Mouse (Mus musculus): ENCODE results near the gene Mettl21a. TPM values are rescaled to one million over a fixed set of nuclear protein-coding genes. Genes with fewer than 3 reads are reported as not detected.

The Mettl21a gene
- polyA plus RNA-seq, 1 experiment from 2014 or later: 13.0 TPM

DNA sequence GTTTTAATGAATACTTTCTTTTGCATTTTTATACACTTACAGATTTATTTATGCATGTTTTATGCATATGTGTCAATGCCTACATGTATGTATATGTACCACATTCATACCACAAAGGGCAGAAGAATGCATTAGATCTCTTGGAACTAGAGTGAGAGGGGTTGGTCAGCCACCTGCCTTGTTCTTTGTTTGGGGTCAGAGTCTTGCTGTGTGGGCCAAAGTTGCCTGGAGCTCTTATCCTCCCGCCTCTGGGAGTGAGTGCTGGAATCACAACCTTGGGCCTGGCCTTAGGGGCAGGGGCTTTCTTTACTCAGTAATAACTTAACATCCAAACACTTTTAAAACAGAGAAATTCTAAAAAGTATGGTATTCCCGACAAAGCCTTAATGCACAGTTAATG, 40.3 kb downstream of the Mettl21a start:
- Histone ChIP-seq H3K4me3 (ENCODE audit: low read depth, low read length) (no peak overlapping the region), H3K4me2 (replicated peaks; ENCODE audit: low read depth, low read length) (no peak overlapping the region), H3K27me3 (replicated peaks; ENCODE audit: insufficient read depth, low read length) (no peaks in the 10 kb centered on the region), H3K9me3 (ENCODE audit: low read length) (no peaks in the 10 kb centered on the region), H3K4me1 (ENCODE audit: insufficient read depth, low read depth, low read length) (no peaks in the 10 kb centered on the region), H3K9ac (replicated peaks; ENCODE audit: low read depth) (no peak overlapping the region), H3K36me3 (ENCODE audit: insufficient read depth, low read length) (peaks cover 13% of the 10 kb centered on the region; the same call in 1 of the 2 replicates), H3K27ac (ENCODE audit: low read length) (no peak overlapping the region)
- 75% methylated on average over 2 of the region's 2 CpGs for WGBS
- DNase-seq (ENCODE audit: low spot score) (no peak), ATAC-seq (no peak)
- TF ChIP-seq CTCF (IDR thresholded peaks at IDR 0.05): no peak
- TF ChIP-seq EP300 (IDR thresholded peaks at IDR 0.05): no peak

DNA sequence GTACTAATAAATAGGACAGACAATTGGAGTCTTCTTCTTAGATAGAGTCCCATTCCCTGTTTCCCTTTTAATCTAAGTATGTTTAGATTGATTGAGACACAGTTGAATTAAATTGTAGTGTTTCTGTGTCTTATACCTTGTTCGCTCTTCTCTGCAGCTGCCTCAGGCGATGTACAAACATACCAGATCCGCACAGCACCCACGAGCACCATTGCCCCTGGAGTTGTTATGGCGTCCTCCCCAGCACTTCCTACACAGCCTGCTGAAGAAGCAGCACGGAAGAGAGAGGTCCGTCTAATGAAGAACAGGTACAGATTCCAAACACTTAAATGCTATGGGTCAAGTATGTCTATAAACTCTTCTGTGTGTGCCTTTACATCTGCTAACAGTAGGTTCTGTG, 41.0 kb downstream of the Mettl21a start:
- ATAC-seq (no peak), DNase-seq (ENCODE audit: low spot score) (no peak)
- Histone ChIP-seq H3K4me1 (ENCODE audit: insufficient read depth, low read depth, low read length) (no peaks in the 10 kb centered on the region), H3K9ac (replicated peaks; ENCODE audit: low read depth) (no peak overlapping the region), H3K4me3 (ENCODE audit: low read depth, low read length) (no peak overlapping the region), H3K36me3 (ENCODE audit: insufficient read depth, low read length) (peaks cover 13% of the 10 kb centered on the region; the same call in 1 of the 2 replicates), H3K4me2 (replicated peaks; ENCODE audit: low read depth, low read length) (no peak overlapping the region), H3K9me3 (ENCODE audit: low read length) (no peaks in the 10 kb centered on the region), H3K27me3 (replicated peaks; ENCODE audit: insufficient read depth, low read length) (no peaks in the 10 kb centered on the region), H3K27ac (ENCODE audit: low read length) (no peak overlapping the region)
- WGBS: 87% methylated on average over 7 of the region's 7 CpGs
- TF ChIP-seq CTCF (IDR thresholded peaks at IDR 0.05): no peak
- no peak for TF ChIP-seq EP300 (IDR thresholded peaks at IDR 0.05)

DNA sequence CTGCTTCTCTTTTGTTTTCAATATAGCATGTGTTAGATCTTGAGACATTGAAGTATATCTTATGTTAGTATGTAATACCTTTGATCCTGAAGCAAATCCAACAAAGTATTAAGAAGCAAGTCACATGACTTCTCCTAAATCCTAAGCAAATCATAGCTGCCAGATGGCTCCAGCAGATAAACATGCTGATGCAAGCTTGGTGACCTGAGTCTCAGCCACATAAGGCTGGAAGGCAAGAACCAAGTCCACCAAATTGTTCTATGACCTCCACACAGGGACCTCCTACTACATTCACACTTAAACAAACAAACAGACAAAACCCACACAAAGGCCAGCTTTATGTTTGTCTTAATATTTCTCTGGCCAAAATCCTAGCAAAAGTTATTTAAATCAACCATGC, 48.8 kb downstream of the Mettl21a start:
- TF ChIP-seq CTCF (IDR thresholded peaks at IDR 0.05) (no peak), EP300 (IDR thresholded peaks at IDR 0.05) (no peak)
- DNase-seq (ENCODE audit: low spot score) (no peak), ATAC-seq (no peak)
- no peaks in the 10 kb centered on the region for H3K27me3 ChIP-seq (replicated peaks; ENCODE audit: insufficient read depth, low read length)
- H3K27ac ChIP-seq (ENCODE audit: low read length): no peak overlapping the region
- H3K9me3 ChIP-seq (ENCODE audit: low read length): no peaks in the 10 kb centered on the region
- H3K4me1 ChIP-seq (ENCODE audit: insufficient read depth, low read depth, low read length): no peaks in the 10 kb centered on the region
- H3K9ac ChIP-seq (replicated peaks; ENCODE audit: low read depth): no peak overlapping the region
- no peak overlapping the region for H3K4me2 ChIP-seq (replicated peaks; ENCODE audit: low read depth, low read length)
- no peak overlapping the region for H3K4me3 ChIP-seq (ENCODE audit: low read depth, low read length)
- peaks cover 5% of the 10 kb centered on the region; the same call in 1 of the 2 replicates for H3K36me3 ChIP-seq (ENCODE audit: insufficient read depth, low read length)

DNA sequence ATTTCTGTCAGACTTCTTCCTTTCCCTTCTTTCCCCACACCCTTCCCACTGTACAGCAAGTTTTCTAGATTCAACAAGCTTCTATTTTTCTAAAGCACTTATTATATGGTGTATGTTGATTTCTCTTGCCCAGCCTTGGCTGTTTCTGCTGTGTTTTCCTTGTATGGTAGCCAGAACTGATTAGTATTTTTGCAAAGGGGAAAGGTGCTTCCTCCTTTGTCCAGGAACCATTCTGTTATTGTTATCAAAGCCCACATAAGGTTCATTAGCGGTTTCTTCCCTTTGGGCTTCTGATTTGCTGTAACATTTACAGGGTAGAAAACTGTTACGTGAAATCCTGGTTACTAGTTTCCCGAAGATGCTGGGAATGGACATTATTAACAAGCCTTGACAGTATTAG, 56.9 kb downstream of the Mettl21a start:
- no peak overlapping the region for H3K4me2 ChIP-seq (replicated peaks; ENCODE audit: low read depth, low read length)
- no peak overlapping the region for H3K9ac ChIP-seq (replicated peaks; ENCODE audit: low read depth)
- ATAC-seq: no peak
- no peak overlapping the region for H3K4me3 ChIP-seq (ENCODE audit: low read depth, low read length)
- no peak overlapping the region for H3K27ac ChIP-seq (ENCODE audit: low read length)
- DNase-seq (ENCODE audit: low spot score): no peak
- H3K4me1 ChIP-seq (ENCODE audit: insufficient read depth, low read depth, low read length): no peaks in the 10 kb centered on the region
- no peak for TF ChIP-seq CTCF (IDR thresholded peaks at IDR 0.05)
- TF ChIP-seq EP300 (IDR thresholded peaks at IDR 0.05): no peak
- 85% methylated on average over 3 of the region's 3 CpGs for WGBS
- H3K36me3 ChIP-seq (ENCODE audit: insufficient read depth, low read length): peaks cover 5% of the 10 kb centered on the region; the same call in 1 of the 2 replicates
- no peaks in the 10 kb centered on the region for H3K27me3 ChIP-seq (replicated peaks; ENCODE audit: insufficient read depth, low read length)
- no peaks in the 10 kb centered on the region for H3K9me3 ChIP-seq (ENCODE audit: low read length)

Other genes starting within 250 kb of the Mettl21a start
- 14.2 and 17.0 TPM in 2 replicates for gene Creb1, start 84.6 kb downstream of the Mettl21a start, polyA plus RNA-seq (2015; fragmentation: Nextera tagmentation; extraction: Ambion mirVana)
- 3.9 and 4.5 TPM in 2 replicates for gene Ccnyl1, start 73.2 kb upstream of the Mettl21a start, polyA plus RNA-seq (2015; fragmentation: Nextera tagmentation; extraction: Ambion mirVana)
- gene Fzd5, start 120.5 kb upstream of the Mettl21a start, polyA plus RNA-seq (2015; fragmentation: Nextera tagmentation; extraction: Ambion mirVana): 3.1 and 3.5 TPM in 2 replicates